Mouse (Mus musculus): ENCODE data around the gene P2ry13.

DNA sequence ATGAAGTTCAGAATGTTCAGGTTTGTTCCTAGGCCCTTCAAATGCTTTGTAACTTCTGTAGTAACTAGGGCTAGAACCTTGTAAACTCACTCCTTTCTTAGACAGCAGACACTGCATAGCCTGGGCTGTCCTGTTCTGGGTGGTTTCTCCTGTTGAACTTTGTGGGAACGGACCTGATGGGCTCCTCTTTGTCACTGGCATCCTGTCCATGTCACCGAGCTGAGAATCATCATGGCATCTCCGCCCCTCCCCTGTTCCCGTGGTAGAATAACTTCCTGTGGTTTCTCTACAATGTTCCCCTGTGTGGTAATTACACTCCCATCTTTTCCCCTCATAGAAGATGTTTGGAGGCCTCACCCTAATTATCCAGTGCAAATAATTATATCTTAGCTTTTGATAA is 4.7 kb downstream of the P2ry13 start:
- TF ChIP-seq CTCF (IDR thresholded peaks at IDR 0.05; ENCODE audit: control insufficient read depth, insufficient read depth, insufficient replicate concordance, low read depth, low read length) (no peak), POLR2A (IDR thresholded peaks at IDR 0.05; ENCODE audit: control insufficient read depth, low read depth, low read length) (no peak)

Data from testis, adult 2 months (tissue).